Mouse (Mus musculus) heart, adult 2 months (tissue): ENCODE results near the gene Kctd17.

Experiments used
- CTCF ChIP-seq: fragments of 200-600 bp; IDR thresholded peaks from 2 replicates; pipeline ENCODE4 v1.8.1; 2022; ENCODE audit warnings: antibody characterized with exemption, mild to moderate bottlenecking, moderate library complexity
- EP300 ChIP-seq: fragments of 200-500 bp; IDR thresholded peaks from 2 replicates; pipeline ENCODE4 v1.6.1; 2011; ENCODE audit warnings: low read depth, low read length, control low read depth; ENCODE audit not compliant: insufficient read depth

GRCm38 (mm10) chr15:78383450-78384219, 44.7 kb upstream of the Kctd17 start:
- TF ChIP-seq CTCF: no peak
- TF ChIP-seq EP300: 0 out of 2 replicates have a peak, but pooled peaks have one; percentile 56
